Mouse (Mus musculus) bone marrow macrophage, adult 2 months (primary cell): ENCODE results near the gene Gm884.

Source experiments
- CTCF ChIP-seq: IDR thresholded peaks from 2 replicates; pipeline ENCODE4 v1.5.1; 2012; ENCODE audit warnings: low read depth, mild to moderate bottlenecking, low read length, moderate library complexity
- POLR2A ChIP-seq: IDR thresholded peaks from 2 replicates; pipeline ENCODE4 v1.6.1; 2012; ENCODE audit warnings: mild to moderate bottlenecking, low read depth, low read length, borderline replicate concordance

- no peak for TF ChIP-seq CTCF
- no peak for TF ChIP-seq POLR2A
Observed at GRCm38 (mm10) chr11:103658189-103658588, 37.2 kb upstream of the Gm884 start.
